Mouse (Mus musculus) lung, postnatal 25 days (tissue): ENCODE results near the gene Col28a1.

ENCODE experiments used
- DNase-seq: peaks from one replicate; pipeline ENCODE4 v3.0.0; 2022; ENCODE audit warnings: low spot score

Gene Col28a1

GRCm38 (mm10) chr6:8118577-8118976 lies 73.8 kb downstream of the Col28a1 start:
- no peak for DNase-seq

GRCm38 (mm10) chr6:8105870-8106706 lies 86.3 kb downstream of the Col28a1 start:
- no peak for DNase-seq

DNA sequence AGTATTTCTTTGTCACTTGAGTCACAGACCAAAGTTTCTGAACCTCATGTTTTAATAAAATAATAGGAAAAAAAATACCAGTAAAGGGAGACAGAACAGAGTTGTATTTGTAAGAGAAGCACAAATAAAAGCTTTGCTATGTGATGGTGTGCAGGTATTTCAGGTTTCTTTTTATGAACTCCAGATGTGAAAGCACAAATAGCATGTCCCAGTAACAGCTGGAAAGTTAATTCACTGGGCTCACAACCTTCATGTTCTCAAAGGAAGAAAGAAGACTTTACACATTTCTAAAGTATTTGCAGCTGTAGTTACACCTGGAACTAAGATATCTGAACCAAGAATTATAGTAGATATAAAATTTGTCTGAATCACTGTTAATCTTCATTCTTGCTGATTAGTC lies 91.2 kb downstream of the Col28a1 start:
- DNase-seq = no peak

DNA sequence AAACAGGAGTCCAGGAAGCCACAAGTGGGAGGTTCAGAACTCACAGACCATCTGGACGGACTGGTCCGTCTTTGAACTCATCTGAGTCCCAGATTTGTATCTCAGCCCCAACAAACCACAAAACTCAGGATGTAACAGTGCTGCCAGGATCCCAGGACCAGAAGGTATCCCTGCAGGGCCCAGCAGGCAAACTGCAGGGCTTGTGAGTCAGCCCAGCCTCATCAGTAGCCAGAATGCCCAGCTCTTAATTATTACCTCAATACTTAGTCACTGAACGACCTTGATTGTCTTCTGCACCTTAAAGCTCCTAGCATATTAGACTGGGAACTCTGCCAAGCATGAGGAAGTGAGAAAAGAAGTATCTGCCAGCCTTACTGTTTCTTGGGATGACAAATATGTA lies 96.6 kb downstream of the Col28a1 start:
- no peak for DNase-seq

DNA sequence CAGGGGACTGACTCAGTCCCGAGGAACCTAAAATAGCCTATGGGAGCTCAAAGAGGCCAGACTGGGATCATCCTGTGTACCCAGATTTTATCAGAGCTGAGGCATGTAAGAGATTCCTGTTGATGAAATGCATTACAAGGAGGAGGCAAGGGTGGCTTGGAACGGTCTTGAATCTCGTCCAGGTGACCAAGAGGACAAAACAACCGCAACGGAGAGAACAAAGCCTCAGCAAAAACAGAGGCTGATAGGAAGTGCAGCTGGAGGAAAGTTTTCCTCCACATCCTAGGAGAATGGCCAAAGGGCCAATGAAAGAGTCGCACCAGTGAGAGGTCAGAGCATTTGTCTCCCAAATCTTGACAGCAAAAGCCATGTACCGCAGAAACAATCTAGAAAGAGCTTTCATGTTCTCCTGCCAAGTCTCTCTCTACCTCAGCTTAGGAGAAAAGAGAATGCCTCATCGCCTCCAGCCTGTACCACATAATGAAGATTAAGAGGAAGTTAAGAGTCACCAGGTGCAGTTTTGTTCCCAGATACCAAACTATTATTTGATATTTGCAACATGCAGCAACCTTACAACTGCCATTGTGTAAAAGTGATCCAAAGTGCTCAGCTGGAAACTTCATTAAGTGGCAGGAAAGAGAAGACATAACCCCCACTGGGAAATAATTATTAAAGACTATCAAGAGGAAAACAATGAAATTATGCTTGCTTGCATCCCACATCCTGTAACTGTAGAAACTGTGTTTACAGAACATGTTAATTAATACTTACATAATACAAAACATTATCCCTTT lies 98.1 kb downstream of the Col28a1 start:
- no peak for DNase-seq

DNA sequence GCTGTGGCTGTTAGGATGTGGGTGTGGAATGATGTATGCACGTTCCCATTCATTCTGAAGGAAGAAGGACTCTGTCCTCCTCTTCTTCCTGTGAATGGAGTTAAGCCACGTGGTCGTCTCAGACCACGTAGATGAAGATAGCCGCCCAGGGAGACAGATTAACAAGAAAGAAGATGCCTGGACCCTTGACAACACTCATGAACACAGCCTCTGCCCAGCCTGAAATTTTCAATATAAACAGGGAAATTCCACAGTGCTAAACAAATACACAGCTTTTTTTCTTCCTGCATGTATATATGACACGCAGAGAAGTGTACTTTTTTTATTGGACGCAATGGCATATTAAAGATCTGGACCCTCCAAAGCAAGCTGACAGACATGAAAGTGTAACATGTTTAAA lies 98.9 kb downstream of the Col28a1 start:
- DNase-seq = no peak

DNA sequence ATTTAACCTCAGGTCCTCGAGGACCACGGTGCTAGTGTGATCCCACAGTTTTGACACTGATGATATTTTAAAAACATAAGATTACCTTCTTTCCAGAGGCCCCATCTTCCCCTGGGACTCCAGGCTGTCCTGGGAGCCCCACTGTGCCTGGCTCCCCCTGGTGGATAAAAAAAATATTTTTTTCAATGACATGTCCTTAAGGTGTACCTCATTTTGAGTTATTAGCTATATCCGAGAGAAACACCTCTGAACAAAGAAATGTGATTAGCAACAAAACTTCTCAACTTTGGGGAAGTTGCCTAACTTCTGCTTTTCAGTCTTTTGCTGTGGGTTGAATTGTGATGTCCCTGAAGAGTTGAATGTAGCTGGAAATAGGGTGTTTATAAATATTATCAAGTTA lies 105.6 kb downstream of the Col28a1 start:
- peak; percentile 52 for DNase-seq

DNA sequence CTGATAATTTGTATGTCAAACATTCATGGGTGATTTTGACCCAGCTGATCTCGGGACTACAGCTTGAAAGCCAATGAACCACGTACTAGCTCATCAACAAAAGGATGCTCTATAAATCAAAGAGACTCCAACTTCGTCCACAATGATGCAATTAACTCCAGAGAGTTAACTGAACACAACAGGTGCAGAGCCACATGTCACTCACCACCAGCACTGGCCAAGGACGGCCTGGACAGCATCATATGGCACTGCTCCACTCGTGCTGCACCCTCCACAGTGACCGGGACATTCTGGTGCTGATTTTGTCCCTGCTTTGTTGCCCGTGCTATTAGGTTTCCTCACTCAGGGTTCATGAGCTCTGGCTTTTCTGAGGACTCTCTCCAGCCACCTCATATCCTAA lies 107.6 kb downstream of the Col28a1 start:
- no peak for DNase-seq

GRCm38 (mm10) chr6:8083196-8083595 lies 109.2 kb downstream of the Col28a1 start:
- DNase-seq = no peak

DNA sequence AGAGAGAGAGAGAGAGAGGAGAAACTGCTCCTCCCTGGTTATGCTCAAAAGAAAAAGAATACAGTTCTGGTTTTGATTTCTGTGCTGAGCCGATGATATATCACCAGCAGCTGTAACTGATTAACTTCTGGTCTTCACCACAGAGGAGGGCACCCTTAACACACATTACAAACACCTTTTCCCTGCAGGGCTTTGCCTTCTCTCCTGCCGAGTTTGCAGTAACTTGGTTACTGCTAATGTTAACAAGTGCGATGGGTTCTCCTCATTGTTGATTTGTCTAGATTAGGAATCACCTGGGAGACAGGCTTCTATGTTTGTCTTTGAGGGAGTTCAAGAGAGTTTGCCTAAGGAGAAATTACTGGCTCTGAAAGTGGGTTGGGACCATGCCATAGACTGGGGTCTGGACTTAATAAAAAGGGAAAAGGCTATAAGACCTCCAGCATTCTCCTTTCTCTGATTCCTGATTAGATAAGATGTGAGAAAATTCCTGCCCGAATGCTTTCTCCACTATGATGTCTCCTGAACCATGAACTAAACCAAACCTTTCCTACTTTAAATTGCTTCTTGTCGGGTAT lies 114.8 kb downstream of the Col28a1 start:
- no peak for DNase-seq

DNA sequence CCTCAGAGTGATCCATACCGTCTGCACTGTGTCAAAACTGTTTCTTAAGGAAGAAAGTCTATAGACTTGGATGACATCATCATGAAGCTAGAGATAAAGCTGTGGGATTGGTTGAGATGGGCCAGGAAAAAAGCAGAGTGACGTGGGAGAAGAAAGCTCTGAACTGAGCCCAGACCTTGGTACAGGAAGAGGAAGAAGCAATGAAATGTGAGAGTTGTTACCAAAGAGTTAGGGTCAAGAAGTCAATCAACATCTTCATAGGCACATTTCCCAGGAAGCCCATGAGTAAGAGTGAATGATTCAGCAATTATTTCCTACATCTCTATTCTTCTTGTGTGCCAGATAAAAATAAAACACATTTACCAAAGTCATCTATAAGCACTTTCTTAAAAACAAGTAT lies 117.5 kb downstream of the Col28a1 start:
- DNase-seq = no peak

DNA sequence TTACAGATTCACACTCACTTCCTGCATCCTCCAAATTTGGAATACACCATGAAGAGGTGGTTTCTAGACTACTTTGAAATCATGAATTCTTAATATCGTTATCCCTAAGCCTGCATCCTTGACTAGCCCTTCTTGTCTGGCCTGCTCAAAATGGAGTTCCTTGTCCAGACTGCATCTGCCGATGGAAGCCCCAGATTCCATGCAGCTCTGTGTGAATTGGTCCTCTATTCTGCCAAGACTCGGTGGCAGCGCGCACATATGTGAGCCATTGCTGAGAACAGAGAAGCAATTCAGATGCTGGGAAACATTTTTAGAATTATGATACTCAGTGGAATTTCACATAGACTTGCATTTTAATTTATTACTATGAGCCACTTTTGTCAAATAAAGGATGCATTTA lies 123.4 kb downstream of the Col28a1 start:
- DNase-seq = no peak

GRCm38 (mm10) chr6:8068394-8068793 lies 124.0 kb downstream of the Col28a1 start:
- no peak for DNase-seq

DNA sequence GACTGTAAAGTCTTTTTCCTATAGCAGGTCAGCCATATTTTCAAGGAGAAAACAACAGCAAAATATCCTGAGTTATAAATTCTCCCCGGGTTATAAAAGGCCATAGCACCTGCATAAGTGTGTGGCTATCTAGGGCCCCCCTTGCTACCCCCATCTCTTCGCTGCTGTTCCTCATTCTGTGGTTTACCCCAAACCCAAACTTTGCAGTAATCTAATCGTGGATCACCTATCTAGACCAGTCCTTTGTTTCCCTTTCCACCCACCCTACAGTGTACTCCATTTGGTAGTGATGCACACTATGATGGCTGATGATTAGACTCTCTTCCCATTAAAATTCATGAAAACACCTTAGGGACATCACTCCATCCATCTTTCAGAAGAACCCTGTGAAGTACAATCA lies 125.3 kb downstream of the Col28a1 start:
- DNase-seq = no peak

GRCm38 (mm10) chr6:8066208-8066607 lies 126.2 kb downstream of the Col28a1 start:
- peak; percentile 37 for DNase-seq

- DNase-seq = no peak
These were observed 133.2 kb downstream of the Col28a1 start for GRCm38 (mm10) chr6:8059199-8059598.

- DNase-seq = no peak
These were observed 144.2 kb downstream of the Col28a1 start for GRCm38 (mm10) chr6:8048216-8048615.

DNA sequence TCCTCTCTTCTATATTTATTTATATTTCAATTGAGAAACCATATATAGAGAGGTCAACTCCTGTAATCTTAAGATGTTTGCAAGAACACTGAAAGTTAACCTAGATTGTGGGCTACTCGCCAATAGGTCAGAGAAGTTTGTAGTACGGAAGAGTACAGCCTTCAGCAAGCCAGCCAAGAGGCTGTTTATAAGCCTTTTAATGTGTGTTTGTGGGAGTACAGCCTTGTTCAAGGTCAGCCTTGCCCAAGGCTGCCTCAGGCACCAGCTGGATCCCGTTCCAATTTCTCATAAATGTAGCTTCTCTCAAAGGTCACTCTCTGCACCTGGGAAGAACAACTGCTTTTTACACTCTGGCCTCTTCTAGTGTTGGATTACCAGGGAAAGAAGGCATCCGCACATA lies 146.0 kb downstream of the Col28a1 start:
- peak; percentile 15 for DNase-seq

GRCm38 (mm10) chr6:8045825-8046224 lies 146.6 kb downstream of the Col28a1 start:
- no peak for DNase-seq

GRCm38 (mm10) chr6:8028711-8029110 lies 163.7 kb downstream of the Col28a1 start:
- DNase-seq = no peak

GRCm38 (mm10) chr6:8025332-8026129 lies 166.9 kb downstream of the Col28a1 start:
- DNase-seq = no peak

GRCm38 (mm10) chr6:8023527-8023926 lies 168.9 kb downstream of the Col28a1 start:
- no peak for DNase-seq
